Mouse (Mus musculus): Measurements from ENCODE around the gene 1700001K19Rik. TPM values are rescaled to one million over a fixed set of nuclear protein-coding genes. Genes with fewer than 3 reads are reported as not detected.

1700001K19Rik gene
- total and polyA plus RNA-seq, 3 experiments = not detected

Small RNA genes lying within 50 kb of the gene (microRNA-seq; reads per million reads assigned to microRNA genes)
- gene Gm27299 = 0 reads per million in 2 experiments

Other genes starting within 250 kb of the 1700001K19Rik start
- gene Ppp2r5c, start 235.5 kb downstream of the 1700001K19Rik start, total RNA-seq (2021) = 100 to 1,000 TPM; 112 to 118 TPM
- 12.8 and 14.8 TPM in 2 replicates for gene Ppp2r5c, start 235.5 kb downstream of the 1700001K19Rik start, polyA plus RNA-seq (2012; rRNA removed)
- gene Dync1h1, start 81.2 kb downstream of the 1700001K19Rik start, total RNA-seq (2021) = 100 to 1,000 TPM; 113 to 176 TPM
- 213 and 269 TPM in 2 replicates for gene Dync1h1, start 81.2 kb downstream of the 1700001K19Rik start, polyA plus RNA-seq (2012; rRNA removed)
- 100 to 1,000 TPM; 854 to 984 TPM for gene Hsp90aa1, start 20.1 kb upstream of the 1700001K19Rik start, total RNA-seq (2021)
- 22.5 and 33.7 TPM in 2 replicates for gene Hsp90aa1, start 20.1 kb upstream of the 1700001K19Rik start, polyA plus RNA-seq (2012; rRNA removed)
- 10 to 100 TPM; 46.8 to 53.3 TPM for gene Wdr20, start 55.3 kb upstream of the 1700001K19Rik start, total RNA-seq (2021)
- gene Wdr20, start 55.3 kb upstream of the 1700001K19Rik start, polyA plus RNA-seq (2012; rRNA removed) = 19.1 and 23.8 TPM in 2 replicates
- 1 to 10 TPM; 1.2 to 2.2 TPM for gene Mok, start 158.3 kb upstream of the 1700001K19Rik start, total RNA-seq (2021)
- gene Mok, start 158.3 kb upstream of the 1700001K19Rik start, polyA plus RNA-seq (2012; rRNA removed) = 1.5 and 1.7 TPM in 2 replicates
- gene Zfp839, start 167.6 kb upstream of the 1700001K19Rik start, total RNA-seq (2021) = 10 to 100 TPM; 11.1 to 14.1 TPM
- 6.9 and 8.5 TPM in 2 replicates for gene Zfp839, start 167.6 kb upstream of the 1700001K19Rik start, polyA plus RNA-seq (2012; rRNA removed)
- 10 to 100 TPM; 41.0 to 41.9 TPM for gene Cinp, start 206.5 kb upstream of the 1700001K19Rik start, total RNA-seq (2021)
- 51.2 and 52.8 TPM in 2 replicates for gene Cinp, start 206.5 kb upstream of the 1700001K19Rik start, polyA plus RNA-seq (2012; rRNA removed)
- 1 to 10 TPM; 8.2 TPM for gene Tecpr2, start 206.6 kb upstream of the 1700001K19Rik start, total RNA-seq (2021)
- 6.1 and 7.0 TPM in 2 replicates for gene Tecpr2, start 206.6 kb upstream of the 1700001K19Rik start, polyA plus RNA-seq (2012; rRNA removed)

Data from adrenal gland, adult 2 months (tissue).